Mouse (Mus musculus): ENCODE data around the gene Sult2a8. TPM values are rescaled to one million over a fixed set of nuclear protein-coding genes. Genes with fewer than 3 reads are reported as not detected.
"Not testable (repeated sequence)": the region's sequence is repeated elsewhere in the genome, so short reads cannot be mapped to it uniquely, and the experiment has no call there.

Sult2a8 gene
- not detected for total RNA-seq (2021)
- long read RNA-seq: 0 reads

- no peak for DNase-seq (ENCODE audit: low spot score in 2 of 2)
Measured at GRCm38 (mm10) chr7:14446534-14446933, at the start of gene Sult2a8. Sult2a8 (minus strand) TSS chr7:14446769.

- DNase-seq (ENCODE audit: low spot score in 2 of 2): no peak
Measured at GRCm38 (mm10) chr7:14494130-14494529, 47.6 kb upstream of the Sult2a8 start, which contains the start of gene Sult2a7. Sult2a7 (minus strand) TSS chr7:14494230.

- DNase-seq (ENCODE audit: low spot score in 2 of 2): no peak
Measured at GRCm38 (mm10) chr7:14492886-14493285, 46.3 kb upstream of the Sult2a8 start.

GRCm38 (mm10) chr7:14439581-14439980 lies 7.0 kb downstream of the Sult2a8 start:
- DNase-seq (ENCODE audit: low spot score in 2 of 2): no peak

GRCm38 (mm10) chr7:14438484-14438883 lies 8.1 kb downstream of the Sult2a8 start:
- no peak for DNase-seq (ENCODE audit: low spot score in 2 of 2)

- DNase-seq (ENCODE audit: low spot score in 2 of 2): no peak
Measured at GRCm38 (mm10) chr7:14438029-14438428, 8.5 kb downstream of the Sult2a8 start.

GRCm38 (mm10) chr7:14399363-14399762 lies 47.2 kb downstream of the Sult2a8 start:
- DNase-seq (ENCODE audit: low spot score in 2 of 2): not testable (repeated sequence)

GRCm38 (mm10) chr7:14396462-14396861 lies 50.1 kb downstream of the Sult2a8 start:
- DNase-seq (ENCODE audit: low spot score in 2 of 2): no peak

Other genes with a start within 250 kb of the Sult2a8 start
- not detected for gene Sult2a6, start 191.9 kb downstream of the Sult2a8 start, total RNA-seq (2021)
- not detected for gene Obox8, start 113.2 kb downstream of the Sult2a8 start, total RNA-seq (2021)
- not detected for gene Sult2a7, start 47.5 kb upstream of the Sult2a8 start, total RNA-seq (2021)
- gene Vmn1r90, start 116.7 kb upstream of the Sult2a8 start, total RNA-seq (2021): under 1 TPM in 1 of 2 experiments, not detected in 1; 0.14 TPM
- gene Obox7, start 212.7 kb upstream of the Sult2a8 start, total RNA-seq (2021): not detected